Mouse (Mus musculus) midbrain, embryonic 12.5 days (tissue): ENCODE results near the gene Serpinb1b. TPM values are rescaled to one million over a fixed set of nuclear protein-coding genes. Genes with fewer than 3 reads are reported as not detected.

Experiments
- ATAC-seq: fragments of 200-750 bp; cut with Nextera tagmentation; 2 replicates; pipeline ENCODE4 v1.8.0; 2017; ENCODE audit warnings: low read depth, moderate TSS enrichment, moderate library complexity; ENCODE audit not compliant: low FRiP score
- H3K27ac ChIP-seq: fragments of 300-500 bp; sonication (generic); replicated peaks from 2 replicates; pipeline ENCODE4 v1.5.1; 2016; ENCODE audit warnings: mild to moderate bottlenecking
- H3K27me3 ChIP-seq: fragments of 300-500 bp; sonication (generic); 2 replicates; pipeline ENCODE4 v1.6.1; 2016; ENCODE audit warnings: mild to moderate bottlenecking
- H3K36me3 ChIP-seq: fragments of 300-500 bp; sonication (generic); 2 replicates; pipeline ENCODE4 v1.6.1; 2016
- H3K4me1 ChIP-seq: fragments of 300-500 bp; sonication (generic); 2 replicates; pipeline ENCODE4 v1.6.1; 2016
- H3K4me2 ChIP-seq: fragments of 300-500 bp; sonication (generic); replicated peaks from 2 replicates; pipeline ENCODE4 v1.6.1; 2016; ENCODE audit warnings: mild to moderate bottlenecking, moderate library complexity
- H3K4me3 ChIP-seq: fragments of 300-500 bp; sonication (generic); 2 replicates; pipeline ENCODE4 v1.5.1; 2016; ENCODE audit warnings: mild to moderate bottlenecking
- H3K9ac ChIP-seq: fragments of 300-500 bp; sonication (generic); replicated peaks from 2 replicates; pipeline ENCODE4 v1.6.1; 2016; ENCODE audit warnings: mild to moderate bottlenecking, moderate library complexity
- H3K9me3 ChIP-seq: fragments of 300-500 bp; sonication (generic); 2 replicates; pipeline ENCODE4 v1.6.1; 2016; ENCODE audit warnings: mild to moderate bottlenecking
- WGBS: fragments of 180-500 bp; shearing (Covaris S2); methylation state at CpG from one replicate; pipeline ENCODE4 v1.1.7; 2016; 5-methylcytosine and 5-hydroxymethylcytosine counted together
- polyA plus RNA-seq: library from polyadenylated mRNA; unstranded; fragments of >200 nt; fragmentation: Nextera tagmentation; extraction: Ambion mirVana; gene quantifications from 2 replicates; pipeline ENCODE4 v1.2.1, GENCODE M21; 2016

Serpinb1b gene
- polyA plus RNA-seq, 1 experiment from 2014 or later: 0.34 TPM

DNA sequence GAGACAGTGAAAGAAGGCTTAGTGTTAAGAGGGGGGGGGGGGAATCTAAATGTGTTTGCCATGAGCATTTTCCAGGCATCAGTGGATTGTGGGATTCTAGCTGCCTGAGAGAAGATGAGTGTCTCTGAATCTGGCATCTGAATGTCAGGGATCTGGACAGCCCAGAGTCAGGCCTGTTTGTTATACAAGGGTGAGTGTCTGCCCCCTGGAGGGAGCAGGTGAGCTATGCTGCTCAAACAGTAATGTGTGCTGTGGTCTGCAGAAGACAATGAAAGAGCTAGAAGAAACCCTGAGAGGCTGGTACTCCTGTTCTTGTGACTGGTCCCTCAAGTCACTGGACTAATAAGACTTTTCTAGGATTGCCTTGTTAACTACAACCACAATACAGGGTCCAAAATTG lies 4.3 kb upstream of the Serpinb1b start:
- ATAC-seq: no peak
- H3K9ac ChIP-seq: no peak overlapping the region
- H3K27me3 ChIP-seq: no peaks in the 10 kb centered on the region
- no peak overlapping the region for H3K27ac ChIP-seq
- H3K4me1 ChIP-seq: peaks cover 8% of the 10 kb centered on the region; the same call in 1 of the 2 replicates
- H3K4me2 ChIP-seq: no peak overlapping the region
- H3K9me3 ChIP-seq: no peaks in the 10 kb centered on the region
- H3K4me3 ChIP-seq: no peak overlapping the region
- H3K36me3 ChIP-seq: no peaks in the 10 kb centered on the region

DNA sequence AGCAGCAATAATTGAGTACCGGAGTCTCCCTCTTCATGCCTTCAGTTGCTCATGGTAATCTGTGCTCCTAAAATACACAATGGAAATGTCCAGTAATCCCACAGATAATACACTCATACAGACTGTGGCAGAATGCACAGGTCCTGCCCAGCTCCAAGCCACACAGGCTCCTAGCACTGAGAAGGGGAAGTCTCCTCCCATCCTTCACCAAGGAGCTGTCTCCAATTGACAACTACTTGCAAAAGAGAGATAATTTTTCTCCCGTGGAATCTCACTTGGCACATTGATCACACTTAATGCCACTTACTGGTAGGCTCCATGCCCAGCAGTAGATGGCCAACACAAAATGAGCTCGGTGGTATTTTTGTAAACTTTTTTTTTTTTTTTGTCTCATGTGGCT lies 2.1 kb upstream of the Serpinb1b start:
- Histone ChIP-seq H3K27ac (no peak overlapping the region), H3K9me3 (no peaks in the 10 kb centered on the region), H3K4me3 (no peak overlapping the region), H3K9ac (no peak overlapping the region), H3K27me3 (no peaks in the 10 kb centered on the region; the same call in 1 of the 2 replicates), H3K36me3 (no peaks in the 10 kb centered on the region), H3K4me1 (peaks cover 8% of the 10 kb centered on the region; the same call in 1 of the 2 replicates), H3K4me2 (no peak overlapping the region)
- no peak for ATAC-seq
- 72% methylated on average over 3 of the region's 3 CpGs for WGBS

- H3K36me3 ChIP-seq: no peaks in the 10 kb centered on the region
- no peaks in the 10 kb centered on the region; the same call in 1 of the 2 replicates for H3K27me3 ChIP-seq
- no peak overlapping the region for H3K9ac ChIP-seq
- H3K9me3 ChIP-seq: no peaks in the 10 kb centered on the region
- H3K4me3 ChIP-seq: no peak overlapping the region
- 92% methylated on average over 10 of the region's 10 CpGs for WGBS
- no peak overlapping the region for H3K27ac ChIP-seq
- no peak overlapping the region for H3K4me2 ChIP-seq
- no peak for ATAC-seq
- peaks cover 8% of the 10 kb centered on the region; the same call in 1 of the 2 replicates for H3K4me1 ChIP-seq
These were observed 1.2 kb upstream of the Serpinb1b start for GRCm38 (mm10) chr13:33077026-33077685.

GRCm38 (mm10) chr13:33079391-33079790 lies 1.0 kb downstream of the Serpinb1b start:
- Histone ChIP-seq H3K4me2 (no peak overlapping the region), H3K27me3 (peaks cover 3% of the 10 kb centered on the region; the same call in 1 of the 2 replicates), H3K4me3 (no peak overlapping the region), H3K27ac (no peak overlapping the region), H3K4me1 (peaks cover 8% of the 10 kb centered on the region; the same call in 1 of the 2 replicates), H3K36me3 (no peaks in the 10 kb centered on the region), H3K9ac (no peak overlapping the region), H3K9me3 (no peaks in the 10 kb centered on the region)
- peak; percentile 44; the same call in 1 of the 2 replicates for ATAC-seq
- 36% methylated on average over 6 of the region's 6 CpGs for WGBS

GRCm38 (mm10) chr13:33080356-33080755 lies 2.0 kb downstream of the Serpinb1b start:
- Histone ChIP-seq H3K9ac (no peak overlapping the region), H3K27me3 (peaks cover 3% of the 10 kb centered on the region; the same call in 1 of the 2 replicates), H3K4me2 (no peak overlapping the region), H3K9me3 (no peaks in the 10 kb centered on the region), H3K4me3 (no peak overlapping the region), H3K27ac (no peak overlapping the region), H3K4me1 (peaks cover 11% of the 10 kb centered on the region), H3K36me3 (no peaks in the 10 kb centered on the region)
- WGBS: 19% methylated on average over 3 of the region's 3 CpGs
- no peak for ATAC-seq

DNA sequence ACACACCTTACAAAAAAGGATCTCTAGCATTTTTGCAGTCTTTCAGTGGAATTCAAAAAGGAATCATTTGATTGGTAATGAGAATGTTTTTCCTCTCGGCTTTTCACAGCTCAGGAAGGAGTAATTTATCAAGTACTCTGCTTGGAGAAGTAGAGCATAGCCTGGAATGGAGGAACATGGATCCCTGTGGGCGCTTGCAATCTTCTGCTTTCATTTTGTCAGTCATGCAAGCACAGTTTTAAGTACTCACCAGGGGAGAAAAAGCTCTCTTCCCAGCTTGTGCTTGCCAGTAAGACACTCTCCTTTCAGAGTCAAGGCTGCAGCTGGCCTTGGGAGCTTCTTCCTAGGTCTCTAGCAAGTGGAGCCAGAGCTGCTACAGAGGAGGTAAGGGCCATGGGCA lies 5.5 kb downstream of the Serpinb1b start:
- Histone ChIP-seq H3K9ac (no peak overlapping the region), H3K36me3 (no peaks in the 10 kb centered on the region), H3K4me3 (no peak overlapping the region), H3K9me3 (0 out of 2 replicates have a peak, but pooled peaks cover 3% of the 10 kb centered on the region), H3K27ac (no peak overlapping the region), H3K4me1 (peaks cover 10% of the 10 kb centered on the region; the same call in 1 of the 2 replicates), H3K4me2 (no peak overlapping the region), H3K27me3 (peaks cover 3% of the 10 kb centered on the region; the same call in 1 of the 2 replicates)
- WGBS: 79% methylated on average over 2 of the region's 2 CpGs
- ATAC-seq: no peak

DNA sequence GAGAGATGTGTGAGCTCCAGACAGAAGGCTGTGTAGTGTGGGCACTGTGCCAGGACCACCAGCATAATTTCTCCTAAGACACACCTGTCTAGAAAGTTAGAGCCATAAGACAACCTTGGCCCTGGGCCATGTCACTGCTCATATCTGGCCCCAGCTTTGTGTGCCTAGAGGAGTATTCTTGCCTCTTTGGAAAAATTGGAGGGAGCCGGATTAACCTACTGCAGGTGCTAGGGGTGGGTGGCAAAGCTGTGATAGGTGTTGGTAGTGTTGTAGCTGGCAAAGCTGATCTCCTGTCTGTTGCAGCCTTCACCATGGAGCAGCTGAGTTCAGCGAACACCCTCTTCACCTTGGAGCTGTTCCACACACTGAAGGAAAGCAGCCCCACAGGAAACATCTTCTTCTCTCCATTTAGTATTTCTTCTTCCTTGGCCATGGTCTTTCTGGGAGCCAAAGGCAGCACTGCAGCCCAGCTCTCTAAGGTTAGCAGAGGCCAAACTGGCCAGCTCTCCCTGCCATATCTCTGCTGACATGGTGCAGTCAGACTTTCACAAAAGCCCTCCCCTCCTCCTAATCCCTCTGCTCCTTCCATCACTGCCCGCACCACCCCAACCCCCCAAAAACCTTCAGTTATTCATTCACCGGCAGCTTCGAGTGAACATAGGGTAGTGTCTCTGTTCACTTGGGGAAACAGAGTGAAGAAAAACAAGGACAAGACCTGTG lies 6.8 kb downstream of the Serpinb1b start:
- Histone ChIP-seq H3K4me3 (no peak overlapping the region), H3K4me1 (peaks cover 10% of the 10 kb centered on the region; the same call in 1 of the 2 replicates), H3K36me3 (no peaks in the 10 kb centered on the region), H3K4me2 (no peak overlapping the region), H3K9ac (no peak overlapping the region), H3K9me3 (0 out of 2 replicates have a peak, but pooled peaks cover 3% of the 10 kb centered on the region), H3K27me3 (peaks cover 3% of the 10 kb centered on the region; the same call in 1 of the 2 replicates), H3K27ac (no peak overlapping the region)
- 52% methylated on average over 5 of the region's 5 CpGs for WGBS
- ATAC-seq: peak; percentile 51

- Histone ChIP-seq H3K4me1 (peaks cover 10% of the 10 kb centered on the region; the same call in 1 of the 2 replicates), H3K27ac (no peak overlapping the region), H3K4me2 (no peak overlapping the region), H3K9ac (no peak overlapping the region), H3K27me3 (0 out of 2 replicates have a peak, but pooled peaks cover 3% of the 10 kb centered on the region), H3K9me3 (0 out of 2 replicates have a peak, but pooled peaks cover 3% of the 10 kb centered on the region), H3K36me3 (no peaks in the 10 kb centered on the region), H3K4me3 (no peak overlapping the region)
- ATAC-seq: peak; percentile 84
These were observed 7.5 kb downstream of the Serpinb1b start for GRCm38 (mm10) chr13:33085695-33086432.

GRCm38 (mm10) chr13:33089566-33089965 lies 11.2 kb downstream of the Serpinb1b start:
- Histone ChIP-seq H3K4me1 (peaks cover 10% of the 10 kb centered on the region; the same call in 1 of the 2 replicates), H3K27ac (no peak overlapping the region), H3K27me3 (no peaks in the 10 kb centered on the region), H3K4me3 (no peak overlapping the region), H3K4me2 (no peak overlapping the region), H3K9me3 (0 out of 2 replicates have a peak, but pooled peaks cover 3% of the 10 kb centered on the region), H3K9ac (no peak overlapping the region), H3K36me3 (no peaks in the 10 kb centered on the region)
- ATAC-seq: no peak
- WGBS: 85% methylated on average over 3 of the region's 3 CpGs

- Histone ChIP-seq H3K9me3 (0 out of 2 replicates have a peak, but pooled peaks cover 3% of the 10 kb centered on the region), H3K36me3 (no peaks in the 10 kb centered on the region), H3K27ac (no peak overlapping the region), H3K9ac (no peak overlapping the region), H3K27me3 (no peaks in the 10 kb centered on the region), H3K4me1 (0 out of 2 replicates have a peak, but pooled peaks cover 5% of the 10 kb centered on the region), H3K4me3 (no peak overlapping the region), H3K4me2 (no peak overlapping the region)
- WGBS: 68% methylated on average over 1 of the region's 1 CpGs
- no peak for ATAC-seq
These were observed 12.2 kb downstream of the Serpinb1b start for GRCm38 (mm10) chr13:33090546-33090945.

- no peaks in the 10 kb centered on the region for H3K36me3 ChIP-seq
- no peaks in the 10 kb centered on the region for H3K4me1 ChIP-seq
- 85% methylated on average over 1 of the region's 1 CpGs for WGBS
- no peak for ATAC-seq
- 0 out of 2 replicates have a peak, but pooled peaks cover 3% of the 10 kb centered on the region for H3K9me3 ChIP-seq
- H3K27ac ChIP-seq: no peak overlapping the region
- no peak overlapping the region for H3K4me2 ChIP-seq
- no peak overlapping the region for H3K9ac ChIP-seq
- no peak overlapping the region for H3K4me3 ChIP-seq
- H3K27me3 ChIP-seq: no peaks in the 10 kb centered on the region
These were observed 12.9 kb downstream of the Serpinb1b start for GRCm38 (mm10) chr13:33091306-33091705.
